Mouse (Mus musculus): ENCODE results near the gene Prpsap1.
"Not testable (repeated sequence)": the region's sequence is repeated elsewhere in the genome, so short reads cannot be mapped to it uniquely, and the experiment has no call there.

Prpsap1 gene

DNA sequence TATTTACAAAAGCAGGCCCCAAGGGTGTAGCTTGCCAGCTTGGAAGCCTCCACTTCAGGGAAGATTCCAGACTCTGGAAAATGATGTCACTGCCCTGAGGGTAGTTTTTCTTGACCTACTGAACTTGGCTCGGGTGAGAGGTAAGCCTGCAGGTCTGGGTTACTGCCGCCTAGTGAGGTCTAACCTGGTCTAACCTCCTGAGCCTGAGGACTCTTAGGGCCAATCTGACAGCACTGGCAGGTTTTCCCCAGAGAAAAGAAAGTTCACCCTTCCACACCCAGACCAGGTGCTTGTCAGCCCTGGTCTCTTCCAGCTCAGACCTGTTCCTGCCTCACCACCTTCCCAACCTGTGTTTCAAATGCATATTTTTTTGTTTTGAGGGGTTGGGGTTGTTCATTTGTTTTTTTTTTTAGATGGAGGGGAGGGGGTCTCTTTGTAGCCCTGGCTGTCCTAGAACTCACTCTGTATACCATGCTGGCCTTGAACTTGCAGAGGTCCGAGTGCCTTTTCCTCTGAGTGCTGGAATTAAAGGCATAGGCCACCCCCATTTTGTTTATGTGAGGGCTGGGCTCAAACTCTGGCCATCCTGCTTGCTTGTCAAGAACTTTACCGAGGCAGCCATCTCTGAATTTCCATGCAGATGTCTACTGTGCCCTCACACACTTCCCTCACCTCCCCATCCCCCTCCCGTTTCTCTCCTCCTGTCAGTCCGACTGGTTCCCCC, 67.0 kb downstream of the Prpsap1 start:
- no peak for DNase-seq

DNA sequence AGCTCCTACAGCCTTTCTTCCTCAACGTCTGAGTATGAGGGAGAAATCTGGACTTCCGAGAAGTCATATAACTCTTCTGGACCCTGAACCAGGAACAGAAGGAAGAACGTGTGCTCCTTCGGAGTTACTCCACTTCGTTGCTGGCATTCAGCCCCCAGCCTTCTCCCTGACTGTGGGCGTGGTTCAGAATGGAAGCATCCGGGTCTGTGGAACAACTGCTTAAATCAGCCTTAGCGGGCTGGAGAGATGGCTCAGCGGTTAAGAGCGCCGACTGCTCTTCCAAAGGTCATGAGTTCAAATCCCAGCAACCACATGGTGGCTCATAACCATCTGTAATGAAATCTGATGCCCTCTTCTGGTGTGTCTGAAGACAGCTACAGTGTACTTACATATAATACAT, 67.7 kb downstream of the Prpsap1 start:
- not testable (repeated sequence) for DNase-seq

DNA sequence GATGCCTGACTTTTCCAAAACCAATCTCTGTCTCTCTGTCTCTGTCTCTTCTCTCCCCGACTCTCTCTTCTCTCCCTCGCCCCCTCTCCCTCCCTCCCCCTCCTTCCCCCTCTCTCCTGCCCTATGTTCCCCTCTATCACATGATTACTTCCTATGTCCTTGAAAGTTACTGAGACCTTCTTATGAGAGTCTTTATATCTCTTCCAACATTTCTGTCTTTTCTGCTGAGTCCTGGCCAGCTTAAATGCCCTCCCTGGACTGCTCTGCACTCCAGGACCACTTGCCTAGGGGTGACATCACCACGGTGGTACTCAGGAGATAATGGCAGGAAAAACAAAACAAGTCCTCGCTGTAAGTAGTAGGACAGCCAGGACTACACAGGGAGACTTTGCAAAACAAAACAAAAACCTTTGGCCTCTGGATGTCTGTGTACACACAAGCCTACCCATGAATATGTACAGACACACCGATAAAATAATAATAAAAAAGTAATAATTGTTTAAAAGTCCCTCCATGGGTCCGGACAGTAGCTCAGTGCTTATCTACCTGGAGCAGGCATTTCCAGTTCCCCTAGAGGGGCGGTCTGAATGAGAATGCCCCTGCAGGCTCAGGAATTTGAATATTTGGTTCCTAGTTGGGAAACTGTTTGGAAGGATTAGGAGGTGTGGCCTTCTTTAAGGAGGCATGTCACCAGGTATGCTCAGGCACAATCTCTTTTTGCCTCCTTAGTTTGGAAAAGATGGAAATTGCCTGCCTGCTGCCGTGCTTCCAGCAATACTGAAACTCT, 69.2 kb downstream of the Prpsap1 start:
- no peak for DNase-seq

DNA sequence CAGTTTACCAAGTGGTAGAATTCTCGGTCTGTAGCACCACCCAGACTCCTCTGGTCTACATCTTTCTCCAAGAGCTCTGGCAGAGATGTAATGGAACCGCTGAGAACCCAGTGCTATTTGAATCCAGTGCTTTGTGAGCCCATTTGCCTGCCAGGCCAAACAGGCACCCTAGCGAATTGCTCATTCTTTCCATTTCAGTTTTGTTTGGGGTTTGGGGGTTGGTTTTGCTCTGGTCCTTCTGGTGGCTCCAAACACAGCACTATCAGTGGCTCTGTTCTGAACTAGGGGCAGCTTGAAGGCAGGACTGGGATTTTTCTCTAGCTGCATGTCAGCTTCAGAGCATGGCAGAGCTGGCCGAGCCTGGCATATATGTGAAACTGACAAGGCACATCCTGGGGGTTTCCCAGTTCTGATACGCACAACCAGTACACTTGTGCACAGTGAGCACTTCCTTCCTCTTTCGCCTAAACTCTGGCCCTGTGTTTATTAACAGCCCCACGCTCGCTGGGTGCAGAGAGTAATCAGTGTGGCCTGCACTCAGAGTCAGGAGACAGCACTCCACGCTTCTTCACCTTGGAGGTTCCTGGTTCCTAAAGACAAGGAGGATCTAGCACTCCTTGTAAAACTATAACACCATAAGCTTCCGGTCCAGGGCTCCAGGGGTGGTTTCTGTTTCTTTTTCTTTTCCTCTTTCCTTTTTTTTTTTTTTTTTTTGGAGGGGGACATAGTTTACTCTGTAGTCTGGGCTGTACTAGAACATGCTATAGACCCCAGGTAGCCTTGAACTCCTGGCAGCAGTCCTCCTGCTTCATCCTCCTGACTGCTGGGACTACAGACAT, 70.0 kb downstream of the Prpsap1 start:
- no peak for DNase-seq

DNA sequence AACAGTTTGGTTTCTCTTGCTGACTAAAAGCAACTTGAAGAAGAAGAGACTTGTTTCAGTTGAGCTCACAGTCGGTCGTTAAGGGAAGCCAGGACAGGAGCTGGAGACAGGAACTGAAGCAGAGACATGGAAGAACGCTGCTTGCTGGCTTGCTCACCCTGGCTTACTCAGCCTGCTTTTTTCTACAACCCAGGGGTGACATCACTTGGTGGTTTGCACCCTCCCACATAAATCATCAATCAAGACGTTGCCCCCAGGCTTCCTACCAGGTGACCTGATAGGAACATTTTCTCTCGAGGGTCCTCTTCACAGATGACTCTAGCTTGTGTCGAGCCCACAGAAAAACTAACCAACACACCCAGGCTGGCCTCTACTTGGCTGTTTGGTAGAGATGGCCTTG, 70.8 kb downstream of the Prpsap1 start:
- DNase-seq: no peak

DNA sequence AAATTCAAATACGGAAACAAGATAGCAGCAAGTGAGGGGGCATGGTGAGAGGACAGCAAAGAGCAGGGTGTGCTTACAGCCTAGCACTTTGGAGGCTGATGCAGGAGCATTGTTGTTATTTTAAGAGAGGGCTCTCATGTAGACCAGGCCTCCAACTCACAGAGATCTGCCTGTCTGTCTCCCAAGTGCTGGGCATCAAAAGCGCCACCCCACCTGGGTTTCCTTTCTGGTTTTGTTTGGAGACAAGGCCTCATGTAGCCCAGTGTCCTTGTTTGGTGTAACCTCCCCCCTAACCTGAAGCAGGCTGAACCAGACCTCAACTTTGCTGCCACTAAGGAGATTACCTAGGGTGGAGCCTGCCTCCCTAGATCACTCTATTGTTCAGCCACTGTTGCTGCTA, 71.4 kb downstream of the Prpsap1 start:
- DNase-seq: no peak

DNA sequence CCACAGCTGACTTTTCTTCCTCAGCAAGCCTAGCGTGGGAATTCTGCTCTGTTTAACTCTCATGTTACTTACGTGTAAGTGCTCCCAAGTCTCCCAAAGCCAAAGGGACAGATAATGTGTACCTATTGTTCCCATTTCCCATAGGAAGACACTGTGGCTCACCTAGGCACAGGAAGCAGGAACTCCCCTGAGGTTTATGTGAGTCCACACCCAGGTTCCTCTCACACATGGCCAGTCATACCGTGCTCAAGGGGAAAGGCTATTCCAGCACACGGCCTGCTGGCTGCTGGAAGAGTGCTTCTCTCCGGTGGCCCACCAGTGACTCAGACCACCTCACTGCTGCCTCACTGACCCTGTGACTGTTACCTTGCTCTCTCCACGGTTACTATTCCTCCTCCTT, 72.9 kb downstream of the Prpsap1 start:
- no peak for DNase-seq

Data from cerebellum, postnatal 14 days (tissue).